In genomic region chr1:23921711-23922529, GRCm38 (mm10) we compare ENCODE assay signal across 8 mouse cellular contexts. TPM values are rescaled to one million over a fixed set of nuclear protein-coding genes. Genes with fewer than 3 reads are reported as not detected.
DNase-seq lines count a peak whose midpoint lies in the region; ATAC-seq lines count a peak whose summit lies in the region.

Gene Smap1 (minus strand): TSS chr1:23922317.

- peak; percentile 94 for ATAC-seq in hindbrain, embryonic 14.5 days (ENCODE audit: low FRiP score)

- no peaks in the 10 kb centered on the region for H3K27me3 ChIP-seq in hindbrain, embryonic 14.5 days (ENCODE audit: control insufficient read depth, insufficient read depth, low read length)

- peak within 1 kb of the TSS; percentile 95 for H3K27ac ChIP-seq in hindbrain, embryonic 14.5 days

- peak within 1 kb of the TSS; percentile 61 for H3K4me2 ChIP-seq in hindbrain, embryonic 14.5 days (replicated peaks)

- H3K4me3 ChIP-seq in hindbrain, embryonic 14.5 days (replicated peaks; ENCODE audit: low read length) = peak within 1 kb of the TSS; percentile 95

- H3K4me1 ChIP-seq in hindbrain, embryonic 14.5 days (replicated peaks; ENCODE audit: control insufficient read depth, insufficient read depth, low read length) = peaks cover 27% of the 10 kb centered on the region

- H3K9ac ChIP-seq in hindbrain, embryonic 14.5 days = peak within 1 kb of the TSS; percentile 94

- DNase-seq in R1 (ENCODE audit: low read depth, low spot score) = peak; percentile 77
- DNase-seq in cerebellum, postnatal 36 days = peak; percentile 74 to 85
- peak; percentile 69 to 72 for DNase-seq in frontal cortex, postnatal 36 days (ENCODE audit: low spot score in 2 of 2)
- peak; percentile 94 for DNase-seq in hindbrain, embryonic 14.5 days (ENCODE audit: low spot score)
- peak; percentile 73 for DNase-seq in layer of hippocampus, postnatal 25 days (ENCODE audit: extremely low spot score in 1 of 2, low spot score in 1 of 2)
- peak; percentile 76 for DNase-seq in lung, postnatal 25 days (ENCODE audit: low spot score)
- DNase-seq in retina, adult 2 months (ENCODE audit: low read depth, low spot score) = peak; percentile 81
- DNase-seq in thymus, postnatal 25 days = peak; percentile 76

- no peaks in the 10 kb centered on the region; the same call in 1 of the 2 replicates for H3K9me3 ChIP-seq in hindbrain, embryonic 14.5 days (ENCODE audit: control insufficient read depth, low read length)

- WGBS in hindbrain, embryonic 14.5 days = under 1% methylated on average over 90 of the region's 113 CpGs

- no peaks in the 10 kb centered on the region for H3K36me3 ChIP-seq in hindbrain, embryonic 14.5 days (replicated peaks; ENCODE audit: control insufficient read depth, insufficient read depth)

RNA-seq across cellular contexts. Expression of gene Smap1, which starts in this region (rescaled TPM):
- 119 and 131 TPM in 2 replicates for polyA plus RNA-seq in hindbrain, embryonic 14.5 days (2014; fragmentation: Nextera tagmentation; extraction: Ambion mirVana)
- total RNA-seq in layer of hippocampus, postnatal 25 days (2021) = 100 to 1,000 TPM; 144 to 159 TPM

Comparison
In these comparisons a context has a peak if more than half of its experiments do, and no peak if none do; other contexts are left out.
1. Peak in every context shown above with its lines: DNase-seq, ATAC-seq, H3K4me3 ChIP-seq and H3K27ac ChIP-seq.